Mouse (Mus musculus): ENCODE measurements around the gene Tpst1.

Tpst1 gene

GRCm38 (mm10) chr5:130089626-130090393, 16.7 kb downstream of the Tpst1 start:
- DNase-seq (ENCODE audit: low spot score), result peak; percentile 48

GRCm38 (mm10) chr5:130096754-130097153, 23.6 kb downstream of the Tpst1 start:
- DNase-seq (ENCODE audit: low spot score), result no peak

GRCm38 (mm10) chr5:130097837-130098236, 24.7 kb downstream of the Tpst1 start:
- no peak for DNase-seq (ENCODE audit: low spot score)

- no peak for DNase-seq (ENCODE audit: low spot score)
These were observed 28.6 kb downstream of the Tpst1 start for GRCm38 (mm10) chr5:130101724-130102123.

- no peak for DNase-seq (ENCODE audit: low spot score)
These were observed 36.2 kb downstream of the Tpst1 start for GRCm38 (mm10) chr5:130109348-130109747.

- no peak for DNase-seq (ENCODE audit: low spot score)
These were observed 37.7 kb downstream of the Tpst1 start for GRCm38 (mm10) chr5:130110632-130111464.

GRCm38 (mm10) chr5:130112653-130113052, 39.5 kb downstream of the Tpst1 start:
- DNase-seq (ENCODE audit: low spot score), result no peak

GRCm38 (mm10) chr5:130116116-130116515, 43.0 kb downstream of the Tpst1 start:
- no peak for DNase-seq (ENCODE audit: low spot score)

- DNase-seq (ENCODE audit: low spot score), result no peak
These were observed 43.7 kb downstream of the Tpst1 start for GRCm38 (mm10) chr5:130116857-130117256.

GRCm38 (mm10) chr5:130117932-130118331, 44.8 kb downstream of the Tpst1 start:
- no peak for DNase-seq (ENCODE audit: low spot score)

GRCm38 (mm10) chr5:130119236-130119635, 46.1 kb downstream of the Tpst1 start:
- no peak for DNase-seq (ENCODE audit: low spot score)

- no peak for DNase-seq (ENCODE audit: low spot score)
These were observed 47.1 kb downstream of the Tpst1 start for GRCm38 (mm10) chr5:130120070-130120736.

- no peak for DNase-seq (ENCODE audit: low spot score)
These were observed 47.8 kb downstream of the Tpst1 start for GRCm38 (mm10) chr5:130120904-130121303.

GRCm38 (mm10) chr5:130122355-130122754, 49.2 kb downstream of the Tpst1 start:
- DNase-seq (ENCODE audit: low spot score), result no peak

GRCm38 (mm10) chr5:130124271-130124670, 51.1 kb downstream of the Tpst1 start:
- no peak for DNase-seq (ENCODE audit: low spot score)

- DNase-seq (ENCODE audit: low spot score), result no peak
These were observed 55.8 kb downstream of the Tpst1 start for GRCm38 (mm10) chr5:130128686-130129523.

- DNase-seq (ENCODE audit: low spot score), result no peak
These were observed 56.3 kb downstream of the Tpst1 start for GRCm38 (mm10) chr5:130129524-130129793.

- no peak for DNase-seq (ENCODE audit: low spot score)
These were observed 63.5 kb downstream of the Tpst1 start for GRCm38 (mm10) chr5:130136597-130136996.

- peak; percentile 84 for DNase-seq (ENCODE audit: low spot score)
These were observed 66.3 kb downstream of the Tpst1 start for GRCm38 (mm10) chr5:130139393-130139792.

GRCm38 (mm10) chr5:130141138-130141537, 68.0 kb downstream of the Tpst1 start:
- no peak for DNase-seq (ENCODE audit: low spot score)

- DNase-seq (ENCODE audit: low spot score), result no peak
These were observed 68.9 kb downstream of the Tpst1 start for GRCm38 (mm10) chr5:130142041-130142440.

GRCm38 (mm10) chr5:130143101-130143500, 70.0 kb downstream of the Tpst1 start:
- no peak for DNase-seq (ENCODE audit: low spot score)
